Mouse (Mus musculus): ENCODE results near the gene Perm1. TPM values are rescaled to one million over a fixed set of nuclear protein-coding genes. Genes with fewer than 3 reads are reported as not detected.
A peak's percentile ranks its signal among the peaks of the same experiment; 100 is the strongest.

Perm1 gene
- total and polyA plus RNA-seq, 2 experiments from 2014 or later: 42.9 to 68.3 TPM

- DNase-seq (ENCODE audit: low spot score) (peak; percentile 72), ATAC-seq (ENCODE audit: insufficient read depth, low read depth) (no peak)
- Histone ChIP-seq H3K9me3 (replicated peaks; ENCODE audit: control insufficient read depth, low read length) (no peaks in the 10 kb centered on the region), H3K4me1 (ENCODE audit: control insufficient read depth, insufficient read depth) (peaks cover 18% of the 10 kb centered on the region), H3K9ac (replicated peaks; ENCODE audit: low read depth, low read length) (peak overlapping the region; percentile 77), H3K27me3 (ENCODE audit: control insufficient read depth, insufficient read depth, low read length) (no peaks in the 10 kb centered on the region), H3K4me2 (ENCODE audit: low read depth, low read length) (peak overlapping the region; percentile 93), H3K36me3 (replicated peaks; ENCODE audit: control insufficient read depth, insufficient read depth, low read length) (peaks cover 6% of the 10 kb centered on the region; the same call in 1 of the 2 replicates), H3K27ac (ENCODE audit: low read depth) (peak overlapping the region; percentile 71), H3K4me3 (ENCODE audit: low read depth, low read length) (peak overlapping the region; percentile 80)
- 4% methylated on average over 35 of the region's 35 CpGs for WGBS
- TF ChIP-seq CTCF (IDR thresholded peaks at IDR 0.05; ENCODE audit: low read depth): no peak
- 0 out of 2 replicates have a peak, but pooled peaks have one; percentile 32 for TF ChIP-seq EP300 (IDR thresholded peaks at IDR 0.05; ENCODE audit: low read depth)
These were observed 19.5 kb upstream of the Perm1 start for GRCm38 (mm10) chr4:156195927-156196870.

GRCm38 (mm10) chr4:156197131-156197828 is 18.4 kb upstream of the Perm1 start, which contains the start of gene Agrn:
TSS of gene Agrn (minus strand) at chr4:156197488.
- Histone ChIP-seq H3K4me2 (ENCODE audit: low read depth, low read length) (peak within 1 kb of the TSS; percentile 93), H3K9me3 (replicated peaks; ENCODE audit: control insufficient read depth, low read length) (no peaks in the 10 kb centered on the region), H3K27me3 (ENCODE audit: control insufficient read depth, insufficient read depth, low read length) (no peaks in the 10 kb centered on the region), H3K4me3 (ENCODE audit: low read depth, low read length) (peak within 1 kb of the TSS; percentile 80), H3K9ac (replicated peaks; ENCODE audit: low read depth, low read length) (peak within 1 kb of the TSS; percentile 77), H3K4me1 (ENCODE audit: control insufficient read depth, insufficient read depth) (peaks cover 22% of the 10 kb centered on the region), H3K27ac (ENCODE audit: low read depth) (peak within 1 kb of the TSS; percentile 93), H3K36me3 (replicated peaks; ENCODE audit: control insufficient read depth, insufficient read depth, low read length) (no peaks in the 10 kb centered on the region)
- DNase-seq (ENCODE audit: low spot score) (no peak), ATAC-seq (ENCODE audit: insufficient read depth, low read depth) (peak; percentile 86)
- under 1% methylated on average over 25 of the region's 88 CpGs for WGBS
- TF ChIP-seq EP300 (IDR thresholded peaks at IDR 0.05; ENCODE audit: low read depth): no peak

GRCm38 (mm10) chr4:156197829-156198205 is 17.9 kb upstream of the Perm1 start:
- Histone ChIP-seq H3K4me1 (ENCODE audit: control insufficient read depth, insufficient read depth) (peaks cover 24% of the 10 kb centered on the region), H3K4me3 (ENCODE audit: low read depth, low read length) (peak overlapping the region; percentile 80), H3K9me3 (replicated peaks; ENCODE audit: control insufficient read depth, low read length) (no peaks in the 10 kb centered on the region), H3K27ac (ENCODE audit: low read depth) (peak overlapping the region; percentile 93), H3K9ac (replicated peaks; ENCODE audit: low read depth, low read length) (peak overlapping the region; percentile 56), H3K4me2 (ENCODE audit: low read depth, low read length) (peak overlapping the region; percentile 93), H3K36me3 (replicated peaks; ENCODE audit: control insufficient read depth, insufficient read depth, low read length) (no peaks in the 10 kb centered on the region), H3K27me3 (ENCODE audit: control insufficient read depth, insufficient read depth, low read length) (no peaks in the 10 kb centered on the region)
- DNase-seq (ENCODE audit: low spot score): peak; percentile 92
- peak; percentile 91 for ATAC-seq (ENCODE audit: insufficient read depth, low read depth)
- TF ChIP-seq EP300 (IDR thresholded peaks at IDR 0.05; ENCODE audit: low read depth) (no peak), CTCF (IDR thresholded peaks at IDR 0.05; ENCODE audit: low read depth) (peak; percentile 35)
- WGBS: under 1% methylated on average over 21 of the region's 26 CpGs

- H3K9ac ChIP-seq (replicated peaks; ENCODE audit: low read depth, low read length): no peak within 1 kb of the TSS
- H3K27ac ChIP-seq (ENCODE audit: low read depth): peak within 1 kb of the TSS; percentile 53
- WGBS: 54% methylated on average over 10 of the region's 10 CpGs
- peak within 1 kb of the TSS; percentile 22 for H3K4me3 ChIP-seq (ENCODE audit: low read depth, low read length)
- no peaks in the 10 kb centered on the region for H3K9me3 ChIP-seq (replicated peaks; ENCODE audit: control insufficient read depth, low read length)
- peaks cover 23% of the 10 kb centered on the region for H3K4me1 ChIP-seq (ENCODE audit: control insufficient read depth, insufficient read depth)
- no peaks in the 10 kb centered on the region for H3K36me3 ChIP-seq (replicated peaks; ENCODE audit: control insufficient read depth, insufficient read depth, low read length)
- H3K4me2 ChIP-seq (ENCODE audit: low read depth, low read length): peak within 1 kb of the TSS; percentile 52
- H3K27me3 ChIP-seq (ENCODE audit: control insufficient read depth, insufficient read depth, low read length): no peaks in the 10 kb centered on the region
- no peak for DNase-seq (ENCODE audit: low spot score)
- TF ChIP-seq EP300 (IDR thresholded peaks at IDR 0.05; ENCODE audit: low read depth) (no peak), CTCF (IDR thresholded peaks at IDR 0.05; ENCODE audit: low read depth) (no peak)
- ATAC-seq (ENCODE audit: insufficient read depth, low read depth): no peak
These were observed 14.8 kb upstream of the Perm1 start, which contains the start of gene Isg15 for GRCm38 (mm10) chr4:156200623-156201475. TSS of gene Isg15 (minus strand) at chr4:156200818.

GRCm38 (mm10) chr4:156202462-156202893 is 13.2 kb upstream of the Perm1 start:
- 11% methylated on average over 12 of the region's 12 CpGs for WGBS
- peak overlapping the region; percentile 84 for H3K9ac ChIP-seq (replicated peaks; ENCODE audit: low read depth, low read length)
- TF ChIP-seq EP300 (IDR thresholded peaks at IDR 0.05; ENCODE audit: low read depth) (0 out of 2 replicates have a peak, but pooled peaks have one; percentile 72), CTCF (IDR thresholded peaks at IDR 0.05; ENCODE audit: low read depth) (no peak)
- H3K9me3 ChIP-seq (replicated peaks; ENCODE audit: control insufficient read depth, low read length): no peaks in the 10 kb centered on the region
- H3K4me1 ChIP-seq (ENCODE audit: control insufficient read depth, insufficient read depth): peaks cover 19% of the 10 kb centered on the region
- peak overlapping the region; percentile 99 for H3K4me2 ChIP-seq (ENCODE audit: low read depth, low read length)
- no peaks in the 10 kb centered on the region for H3K27me3 ChIP-seq (ENCODE audit: control insufficient read depth, insufficient read depth, low read length)
- ATAC-seq (ENCODE audit: insufficient read depth, low read depth) (peak; percentile 9), DNase-seq (ENCODE audit: low spot score) (peak; percentile 74)
- H3K4me3 ChIP-seq (ENCODE audit: low read depth, low read length): peak overlapping the region; percentile 83
- H3K36me3 ChIP-seq (replicated peaks; ENCODE audit: control insufficient read depth, insufficient read depth, low read length): no peaks in the 10 kb centered on the region
- peak overlapping the region; percentile 89 for H3K27ac ChIP-seq (ENCODE audit: low read depth)

All from heart, postnatal 0 days (tissue).